Mouse (Mus musculus): ENCODE measurements around the gene Mrgpre. TPM values are rescaled to one million over a fixed set of nuclear protein-coding genes. Genes with fewer than 3 reads are reported as not detected.

Gene Mrgpre
- polyA plus RNA-seq, 1 experiment from 2014 or later, result 1.6 TPM

DNA sequence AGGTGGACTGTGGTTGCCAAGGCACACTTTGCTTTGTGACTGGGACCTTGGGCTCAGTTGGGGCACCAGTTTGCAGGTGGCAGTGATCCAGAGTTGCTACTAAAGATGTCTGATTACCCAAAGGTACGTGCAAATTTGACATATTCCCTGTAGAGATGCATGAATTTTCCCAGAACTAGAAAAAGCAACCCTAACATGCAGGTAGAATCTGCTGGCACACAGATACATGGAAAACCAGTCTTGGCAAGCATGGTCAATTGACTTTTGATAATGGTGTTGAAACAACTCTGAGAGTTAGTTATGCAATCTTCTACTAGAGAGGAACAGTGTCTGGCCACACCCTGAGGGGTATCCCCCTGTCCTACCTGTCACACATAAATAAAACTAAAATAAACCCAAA lies 32.9 kb downstream of the Mrgpre start:
- Histone ChIP-seq H3K4me1 (replicated peaks; ENCODE audit: control insufficient read depth, insufficient read depth, low read length) (peaks cover 5% of the 10 kb centered on the region), H3K36me3 (ENCODE audit: control insufficient read depth, insufficient read depth, low read length) (no peaks in the 10 kb centered on the region), H3K9ac (ENCODE audit: low read length) (no peak overlapping the region), H3K4me2 (ENCODE audit: low read depth, low read length) (no peak overlapping the region), H3K27ac (ENCODE audit: low read length) (no peak overlapping the region), H3K27me3 (ENCODE audit: control insufficient read depth, insufficient read depth, low read depth, low read length) (no peaks in the 10 kb centered on the region; the same call in 1 of the 2 replicates), H3K4me3 (ENCODE audit: low read length) (no peak overlapping the region), H3K9me3 (ENCODE audit: control insufficient read depth, low read length) (no peaks in the 10 kb centered on the region)
- 58% methylated on average over 1 of the region's 1 CpGs for WGBS
- no peak for ATAC-seq (ENCODE audit: low read depth)

DNA sequence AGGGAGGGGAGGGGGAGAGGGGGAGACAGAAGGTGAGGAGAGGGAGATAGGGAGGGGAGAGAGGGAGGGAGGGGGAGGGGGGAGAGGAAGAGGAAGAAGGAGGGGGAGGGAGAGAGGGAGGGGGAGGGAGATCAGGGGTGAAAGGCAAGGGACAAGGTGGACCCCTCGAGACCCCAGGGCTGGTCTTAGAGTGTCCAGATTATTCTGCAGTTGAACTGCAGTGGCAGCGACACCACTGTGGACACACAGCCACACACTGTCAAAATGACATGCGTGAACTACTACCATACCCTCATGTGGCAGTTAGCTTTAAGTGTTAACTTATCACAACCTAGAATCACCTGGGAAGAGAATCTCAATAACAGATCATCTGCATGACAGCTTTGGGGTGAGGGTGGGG lies 35.3 kb downstream of the Mrgpre start:
- no peak for ATAC-seq (ENCODE audit: low read depth)
- Histone ChIP-seq H3K36me3 (ENCODE audit: control insufficient read depth, insufficient read depth, low read length) (no peaks in the 10 kb centered on the region), H3K9me3 (ENCODE audit: control insufficient read depth, low read length) (no peaks in the 10 kb centered on the region), H3K9ac (ENCODE audit: low read length) (no peak overlapping the region), H3K27me3 (ENCODE audit: control insufficient read depth, insufficient read depth, low read depth, low read length) (no peaks in the 10 kb centered on the region), H3K4me3 (ENCODE audit: low read length) (no peak overlapping the region), H3K4me2 (ENCODE audit: low read depth, low read length) (no peak overlapping the region), H3K27ac (ENCODE audit: low read length) (no peak overlapping the region), H3K4me1 (replicated peaks; ENCODE audit: control insufficient read depth, insufficient read depth, low read length) (peaks cover 4% of the 10 kb centered on the region)
- WGBS, result 54% methylated on average over 3 of the region's 3 CpGs

DNA sequence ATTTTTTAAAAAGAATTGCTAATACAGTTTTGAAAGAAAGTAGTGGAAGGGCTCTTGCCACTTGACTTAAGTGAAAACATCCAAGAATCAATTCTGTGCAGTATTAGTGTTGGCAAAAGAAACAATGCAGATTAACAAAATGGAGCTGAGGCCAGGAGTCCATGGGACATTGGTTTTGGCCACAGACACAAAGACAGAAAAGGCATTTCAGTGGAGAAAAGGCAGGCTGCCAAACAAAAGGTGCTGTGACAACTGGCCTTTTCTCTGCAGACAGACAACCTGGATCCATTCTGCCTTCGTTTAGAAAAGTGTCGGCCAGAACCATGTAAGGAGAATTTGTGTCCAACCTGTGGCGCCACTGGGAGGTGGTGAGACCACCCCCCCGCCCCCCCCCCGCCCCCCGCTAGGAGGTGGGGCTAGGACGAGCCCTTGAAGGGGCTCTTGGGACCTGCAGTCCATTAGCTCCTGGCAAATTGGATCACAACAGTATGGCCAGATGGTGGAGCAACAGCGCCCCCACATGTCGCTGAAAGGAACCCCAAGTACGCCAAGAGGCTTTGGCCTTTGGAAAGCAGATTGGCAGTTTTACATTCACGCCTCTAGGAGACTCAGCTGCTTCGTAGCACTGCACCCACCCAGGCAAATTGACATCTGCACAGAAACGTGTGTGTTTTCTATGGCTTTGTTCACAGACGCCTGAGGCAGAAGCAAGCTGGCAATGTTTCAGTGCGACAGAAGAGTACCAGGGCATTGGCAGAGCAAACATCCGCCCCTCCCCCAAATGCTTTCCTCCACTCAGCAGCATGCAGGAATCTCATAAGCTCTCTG lies 36.0 kb downstream of the Mrgpre start:
- Histone ChIP-seq H3K4me1 (replicated peaks; ENCODE audit: control insufficient read depth, insufficient read depth, low read length) (peaks cover 4% of the 10 kb centered on the region), H3K4me3 (ENCODE audit: low read length) (peak overlapping the region; percentile 27), H3K27me3 (ENCODE audit: control insufficient read depth, insufficient read depth, low read depth, low read length) (no peaks in the 10 kb centered on the region), H3K9me3 (ENCODE audit: control insufficient read depth, low read length) (no peaks in the 10 kb centered on the region), H3K9ac (ENCODE audit: low read length) (peak overlapping the region; percentile 57), H3K36me3 (ENCODE audit: control insufficient read depth, insufficient read depth, low read length) (no peaks in the 10 kb centered on the region), H3K27ac (ENCODE audit: low read length) (no peak overlapping the region), H3K4me2 (ENCODE audit: low read depth, low read length) (peak overlapping the region; percentile 52)
- ATAC-seq (ENCODE audit: low read depth), result peak; percentile 89
- WGBS, result 2% methylated on average over 16 of the region's 16 CpGs

DNA sequence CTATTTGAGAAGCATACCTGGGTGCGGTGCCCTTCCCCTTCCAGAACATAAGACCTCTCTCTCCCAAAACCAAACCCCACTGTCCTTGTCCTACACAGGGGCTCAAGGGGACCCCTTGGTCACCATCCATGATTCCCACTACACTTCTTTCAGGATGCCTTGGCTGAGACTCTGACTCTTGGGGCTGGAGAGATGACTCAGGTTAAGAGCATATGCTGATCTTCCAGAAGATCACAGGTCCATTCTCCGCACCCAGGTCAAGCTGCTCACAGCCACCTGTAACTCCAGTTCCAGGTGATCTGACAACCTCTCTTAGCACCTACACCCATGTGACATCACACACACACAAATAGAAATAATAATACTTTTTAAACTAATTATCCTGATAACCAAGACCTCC lies 43.6 kb downstream of the Mrgpre start:
- 24% methylated on average over 2 of the region's 2 CpGs for WGBS
- peak overlapping the region; percentile 87 for H3K4me2 ChIP-seq (ENCODE audit: low read depth, low read length)
- H3K4me1 ChIP-seq (replicated peaks; ENCODE audit: control insufficient read depth, insufficient read depth, low read length), result peaks cover 27% of the 10 kb centered on the region
- no peak overlapping the region; the same call in 1 of the 2 replicates for H3K27ac ChIP-seq (ENCODE audit: low read length)
- peak overlapping the region; percentile 93 for H3K9ac ChIP-seq (ENCODE audit: low read length)
- H3K27me3 ChIP-seq (ENCODE audit: control insufficient read depth, insufficient read depth, low read depth, low read length), result no peaks in the 10 kb centered on the region
- no peaks in the 10 kb centered on the region for H3K36me3 ChIP-seq (ENCODE audit: control insufficient read depth, insufficient read depth, low read length)
- H3K4me3 ChIP-seq (ENCODE audit: low read length), result peak overlapping the region; percentile 77
- no peaks in the 10 kb centered on the region for H3K9me3 ChIP-seq (ENCODE audit: control insufficient read depth, low read length)
- ATAC-seq (ENCODE audit: low read depth), result peak; percentile 6; the same call in 1 of the 2 replicates

DNA sequence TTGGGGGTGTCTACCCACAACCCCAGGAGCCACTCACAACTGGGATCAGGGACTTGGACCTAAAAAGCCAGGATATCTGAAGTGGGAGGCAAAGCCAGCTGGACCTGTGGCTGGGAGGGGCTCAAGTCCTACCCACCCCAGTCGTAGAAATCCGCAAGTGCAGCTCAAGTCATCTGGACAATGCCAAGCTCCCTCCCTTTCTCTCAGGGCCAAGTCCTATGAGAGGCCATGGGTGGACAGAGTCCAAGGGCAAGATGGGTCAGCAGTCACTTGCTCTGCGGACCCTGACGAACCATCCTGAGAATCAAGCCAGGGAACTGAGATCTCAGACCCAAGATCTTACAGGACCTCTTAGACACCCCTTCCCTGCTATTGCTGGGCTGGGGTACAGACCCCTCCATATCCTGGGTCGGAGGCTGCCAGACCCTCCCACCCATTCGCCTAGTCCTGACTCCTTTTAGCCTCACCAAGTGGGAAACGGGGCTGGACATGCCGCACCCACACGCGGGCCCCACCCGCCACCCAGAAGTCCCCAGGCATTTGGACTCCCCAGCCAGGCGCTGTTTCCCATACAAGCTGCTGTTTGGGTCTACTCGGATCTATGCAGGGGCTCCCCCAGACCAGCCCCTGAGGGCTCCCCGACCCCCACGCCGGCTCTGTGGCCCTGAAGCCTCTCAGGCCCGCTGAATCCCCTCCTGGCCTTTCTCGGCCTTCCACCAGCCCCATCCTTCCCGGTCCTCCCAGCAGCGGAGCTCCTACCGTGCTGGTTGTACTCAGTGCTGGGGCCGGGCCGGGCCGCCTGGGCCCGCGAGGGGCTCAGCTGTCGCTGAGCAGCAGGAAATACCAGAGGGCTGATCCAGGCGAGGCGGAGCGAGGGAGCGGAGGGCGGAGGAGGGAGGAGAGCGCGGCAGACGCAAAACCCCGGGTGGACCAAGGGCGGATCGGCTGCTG lies 44.5 kb downstream of the Mrgpre start:
- Histone ChIP-seq H3K4me2 (ENCODE audit: low read depth, low read length) (peak overlapping the region; percentile 87), H3K4me1 (replicated peaks; ENCODE audit: control insufficient read depth, insufficient read depth, low read length) (peaks cover 27% of the 10 kb centered on the region), H3K4me3 (ENCODE audit: low read length) (peak overlapping the region; percentile 77), H3K9ac (ENCODE audit: low read length) (peak overlapping the region; percentile 93), H3K27ac (ENCODE audit: low read length) (peak overlapping the region; percentile 95), H3K9me3 (ENCODE audit: control insufficient read depth, low read length) (no peaks in the 10 kb centered on the region), H3K36me3 (ENCODE audit: control insufficient read depth, insufficient read depth, low read length) (no peaks in the 10 kb centered on the region), H3K27me3 (ENCODE audit: control insufficient read depth, insufficient read depth, low read depth, low read length) (no peaks in the 10 kb centered on the region)
- WGBS, result 2% methylated on average over 38 of the region's 38 CpGs
- ATAC-seq (ENCODE audit: low read depth), result peak; percentile 96

DNA sequence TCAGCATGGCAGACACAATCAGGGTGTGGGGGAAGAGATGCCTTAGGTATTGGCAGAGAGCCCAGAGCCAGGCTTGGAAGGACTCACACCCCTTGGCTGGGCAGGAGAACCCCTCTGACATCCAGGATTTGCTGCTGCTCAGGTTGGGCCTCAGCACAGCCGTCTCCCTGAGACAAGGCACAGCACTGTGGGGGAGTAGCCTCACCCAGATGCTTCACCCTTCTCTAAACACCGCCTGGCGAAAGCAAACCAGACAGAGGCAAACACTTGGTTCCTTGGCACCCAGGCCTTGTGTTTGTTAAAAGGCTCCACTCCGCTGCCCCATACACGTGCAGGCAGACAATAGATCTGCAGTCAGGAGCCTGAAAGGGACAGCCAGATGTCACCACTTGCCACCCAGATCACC lies 45.7 kb downstream of the Mrgpre start:
- ATAC-seq (ENCODE audit: low read depth), result peak; percentile 21
- no peaks in the 10 kb centered on the region for H3K27me3 ChIP-seq (ENCODE audit: control insufficient read depth, insufficient read depth, low read depth, low read length)
- WGBS, result 10% methylated on average over 5 of the region's 5 CpGs

DNA sequence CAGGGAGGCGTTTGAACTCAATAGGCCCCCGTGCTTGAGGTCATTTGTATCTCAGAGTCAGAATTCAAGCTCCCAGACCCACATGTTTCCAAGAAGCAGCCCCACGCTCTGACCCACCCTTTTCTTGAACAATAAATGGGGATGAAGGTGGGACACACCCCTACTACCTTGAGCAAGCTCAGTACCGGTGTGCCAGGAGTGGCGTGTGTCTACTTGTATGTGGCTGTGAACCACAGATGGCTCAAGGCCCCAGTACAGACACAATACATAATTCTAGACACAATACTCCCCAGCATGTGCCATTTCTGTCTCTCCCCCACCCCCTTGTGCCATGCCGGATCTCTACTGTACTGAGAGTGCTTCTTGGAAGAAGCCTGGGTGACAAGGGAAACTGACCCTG lies 46.1 kb downstream of the Mrgpre start:
- 49% methylated on average over 6 of the region's 6 CpGs for WGBS

More for the DNA sequence above, 45.7 kb downstream of the Mrgpre start:
- Histone ChIP-seq H3K27ac (ENCODE audit: low read length) (peak overlapping the region; percentile 95), H3K4me3 (ENCODE audit: low read length) (peak overlapping the region; percentile 77), H3K9ac (ENCODE audit: low read length) (peak overlapping the region; percentile 93), H3K36me3 (ENCODE audit: control insufficient read depth, insufficient read depth, low read length) (no peaks in the 10 kb centered on the region), H3K4me1 (replicated peaks; ENCODE audit: control insufficient read depth, insufficient read depth, low read length) (peaks cover 27% of the 10 kb centered on the region), H3K9me3 (ENCODE audit: control insufficient read depth, low read length) (no peaks in the 10 kb centered on the region), H3K4me2 (ENCODE audit: low read depth, low read length) (peak overlapping the region; percentile 87)

DNA sequence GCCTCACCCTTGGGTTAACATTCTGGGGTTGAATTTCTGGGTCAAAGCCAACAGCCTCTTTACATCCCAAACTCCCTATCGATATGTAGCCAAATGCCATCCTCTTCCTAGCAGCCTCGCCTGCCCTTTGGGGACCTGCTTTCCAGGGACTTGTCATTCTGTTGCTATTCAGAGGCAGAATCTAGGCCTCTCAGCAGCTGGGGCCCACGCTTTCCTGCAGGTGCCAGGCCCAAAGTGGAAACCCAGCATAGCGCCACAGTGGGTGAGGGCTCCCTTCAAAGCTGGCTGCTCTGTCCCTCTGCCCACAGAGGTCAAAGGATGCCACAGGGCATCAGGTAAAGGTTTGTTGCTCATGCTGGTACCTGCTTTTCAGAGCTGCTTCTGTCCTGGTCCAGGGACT lies 50.6 kb downstream of the Mrgpre start:
- H3K9me3 ChIP-seq (ENCODE audit: control insufficient read depth, low read length), result no peaks in the 10 kb centered on the region
- H3K27me3 ChIP-seq (ENCODE audit: control insufficient read depth, insufficient read depth, low read depth, low read length), result no peaks in the 10 kb centered on the region
- peaks cover 22% of the 10 kb centered on the region for H3K4me1 ChIP-seq (replicated peaks; ENCODE audit: control insufficient read depth, insufficient read depth, low read length)
- 85% methylated on average over 4 of the region's 4 CpGs for WGBS
- H3K4me2 ChIP-seq (ENCODE audit: low read depth, low read length), result no peak overlapping the region
- no peak overlapping the region for H3K27ac ChIP-seq (ENCODE audit: low read length)
- no peaks in the 10 kb centered on the region for H3K36me3 ChIP-seq (ENCODE audit: control insufficient read depth, insufficient read depth, low read length)
- H3K4me3 ChIP-seq (ENCODE audit: low read length), result no peak overlapping the region
- no peak for ATAC-seq (ENCODE audit: low read depth)
- H3K9ac ChIP-seq (ENCODE audit: low read length), result no peak overlapping the region

More for the DNA sequence above, 46.1 kb downstream of the Mrgpre start:
- no peak; the same call in 1 of the 2 replicates for ATAC-seq (ENCODE audit: low read depth)
- Histone ChIP-seq H3K36me3 (ENCODE audit: control insufficient read depth, insufficient read depth, low read length) (no peaks in the 10 kb centered on the region), H3K27me3 (ENCODE audit: control insufficient read depth, insufficient read depth, low read depth, low read length) (no peaks in the 10 kb centered on the region), H3K4me1 (replicated peaks; ENCODE audit: control insufficient read depth, insufficient read depth, low read length) (peaks cover 27% of the 10 kb centered on the region), H3K9ac (ENCODE audit: low read length) (peak overlapping the region; percentile 93), H3K9me3 (ENCODE audit: control insufficient read depth, low read length) (no peaks in the 10 kb centered on the region), H3K27ac (ENCODE audit: low read length) (peak overlapping the region; percentile 95), H3K4me3 (ENCODE audit: low read length) (peak overlapping the region; percentile 77), H3K4me2 (ENCODE audit: low read depth, low read length) (peak overlapping the region; percentile 87)

DNA sequence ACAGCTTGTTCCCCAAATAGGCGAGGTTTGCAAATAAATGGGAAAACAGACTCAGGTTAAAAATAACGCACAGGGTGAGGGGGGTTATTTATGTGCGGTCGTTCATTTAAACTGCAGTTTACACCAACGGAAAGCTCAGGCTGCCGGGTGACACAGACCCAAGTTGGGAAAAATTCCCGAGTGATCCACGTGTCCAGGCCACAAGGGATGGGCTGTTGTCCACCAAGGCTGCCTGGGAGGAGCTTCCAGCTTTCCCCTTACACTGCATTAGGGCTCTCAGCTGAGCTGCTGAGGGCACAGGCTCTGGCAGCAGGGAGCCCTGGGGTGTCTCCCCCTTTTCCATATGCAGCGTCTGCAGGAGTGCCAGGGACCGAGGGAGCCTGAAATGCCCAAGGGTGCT lies 54.4 kb downstream of the Mrgpre start:
- Histone ChIP-seq H3K4me3 (ENCODE audit: low read length) (no peak overlapping the region), H3K27ac (ENCODE audit: low read length) (no peak overlapping the region), H3K9me3 (ENCODE audit: control insufficient read depth, low read length) (no peaks in the 10 kb centered on the region), H3K4me1 (replicated peaks; ENCODE audit: control insufficient read depth, insufficient read depth, low read length) (peaks cover 10% of the 10 kb centered on the region), H3K27me3 (ENCODE audit: control insufficient read depth, insufficient read depth, low read depth, low read length) (no peaks in the 10 kb centered on the region), H3K4me2 (ENCODE audit: low read depth, low read length) (no peak overlapping the region), H3K9ac (ENCODE audit: low read length) (no peak overlapping the region), H3K36me3 (ENCODE audit: control insufficient read depth, insufficient read depth, low read length) (0 out of 2 replicates have a peak, but pooled peaks cover 3% of the 10 kb centered on the region)
- 0 out of 2 replicates have a peak, but pooled peaks have one; percentile 50 for ATAC-seq (ENCODE audit: low read depth)
- WGBS, result 64% methylated on average over 10 of the region's 10 CpGs
